Mouse (Mus musculus) granulocyte monocyte progenitor cell, adult 5-6 weeks (primary cell): ENCODE measurements around the gene Ascl1. TPM values are rescaled to one million over a fixed set of nuclear protein-coding genes. Genes with fewer than 3 reads are reported as not detected.

ENCODE experiments used
- ATAC-seq: replicated peaks from 2 replicates; pipeline ENCODE4 v1.8.0; 2016; ENCODE audit warnings: mild to moderate bottlenecking, moderate TSS enrichment, inconsistent platforms; ENCODE audit not compliant: poor library complexity, severe bottlenecking
- total RNA-seq, 2 experiments: library from RNA; stranded (forward) in 1 of 2; stranded (reverse) in 1 of 2; fragments of 200-712, 200-1000 nt in 1 of 2; fragments of >200 nt in 1 of 2; fragmentation: Nextera tagmentation in 1 of 2; gene quantifications; 2 replicates each; pipeline ENCODE4 v1.2.3; 2014 to 2017

Ascl1 gene
- total RNA-seq, 2 experiments from 2014 or later: not detected

DNA sequence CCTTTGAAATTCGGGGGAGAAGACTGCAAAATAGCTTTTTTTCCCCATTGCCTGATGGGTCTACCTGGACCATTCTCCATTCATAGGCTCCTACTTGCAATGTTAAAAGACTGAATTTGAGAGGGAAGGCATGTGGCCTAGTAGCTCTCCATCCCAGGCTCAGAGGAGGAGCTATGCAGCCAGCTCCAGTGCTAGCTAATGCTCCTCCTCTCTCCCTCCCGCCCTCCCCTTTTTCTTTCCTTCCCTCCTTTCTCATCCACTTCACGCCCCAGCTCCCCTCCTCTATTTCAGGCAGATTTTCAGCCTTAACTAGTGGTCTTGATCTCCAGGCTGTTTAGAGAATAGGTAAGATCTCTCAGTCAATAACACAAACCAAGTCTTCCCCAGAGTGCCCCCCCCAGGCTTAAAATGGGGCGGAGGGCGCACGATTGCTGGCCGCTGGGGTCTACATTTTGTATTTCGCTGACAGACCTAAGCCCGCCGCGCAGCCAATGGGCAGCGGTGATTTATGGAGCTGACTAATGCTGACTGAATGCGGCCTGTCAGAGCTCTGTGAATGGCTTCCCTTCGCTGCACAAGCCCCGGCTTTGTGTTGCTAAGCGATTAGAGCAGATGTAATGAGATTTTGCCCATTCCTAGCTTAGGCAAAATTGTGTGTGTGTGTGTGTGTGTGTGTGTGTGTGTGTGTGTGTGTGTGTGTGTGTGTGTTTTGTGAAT, 4.9 kb downstream of the Ascl1 start:
- no peak for ATAC-seq

DNA sequence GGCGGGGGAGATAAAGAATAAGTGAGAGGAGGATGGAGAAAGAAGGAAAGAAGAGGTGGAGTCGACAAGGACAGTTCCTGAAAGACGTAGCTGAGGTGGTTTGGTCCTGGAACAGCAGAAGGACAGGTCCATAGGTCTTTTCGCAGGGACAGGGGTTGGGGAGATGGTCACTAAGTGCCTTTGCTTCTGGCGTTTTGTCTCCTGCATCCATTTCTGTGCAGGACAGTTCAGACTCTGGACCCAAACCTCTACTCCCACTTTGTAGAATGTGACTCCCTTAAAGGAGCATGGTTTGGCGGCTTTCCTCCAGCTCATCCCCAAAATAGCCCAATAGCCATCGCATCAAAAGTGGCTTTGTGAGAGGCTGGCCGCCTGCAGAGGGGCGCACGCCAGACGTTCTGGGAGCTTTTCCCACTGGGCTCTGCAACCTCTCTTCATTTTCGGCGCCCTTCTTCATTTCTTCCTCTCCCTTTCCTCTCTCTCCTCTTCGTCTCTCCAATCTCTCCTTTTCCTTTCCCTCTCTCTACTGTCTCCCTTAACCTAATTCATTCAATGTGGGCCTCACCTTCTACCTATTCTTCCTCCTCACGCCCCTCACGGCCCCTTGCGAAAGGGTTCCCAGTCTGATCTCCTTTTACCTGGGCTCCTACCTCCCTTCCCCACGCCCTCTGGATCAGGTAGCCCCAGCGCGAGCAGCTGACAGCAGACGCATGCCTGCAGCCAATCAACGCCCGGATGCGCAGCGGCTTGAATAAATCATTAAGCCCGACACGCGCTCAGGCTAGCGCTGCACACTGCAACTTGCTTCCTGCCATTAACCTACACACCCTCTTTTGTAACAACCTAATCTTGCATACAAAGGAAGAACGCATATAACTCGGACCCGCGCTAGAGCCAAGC, 7.5 kb downstream of the Ascl1 start:
- ATAC-seq: no peak

DNA sequence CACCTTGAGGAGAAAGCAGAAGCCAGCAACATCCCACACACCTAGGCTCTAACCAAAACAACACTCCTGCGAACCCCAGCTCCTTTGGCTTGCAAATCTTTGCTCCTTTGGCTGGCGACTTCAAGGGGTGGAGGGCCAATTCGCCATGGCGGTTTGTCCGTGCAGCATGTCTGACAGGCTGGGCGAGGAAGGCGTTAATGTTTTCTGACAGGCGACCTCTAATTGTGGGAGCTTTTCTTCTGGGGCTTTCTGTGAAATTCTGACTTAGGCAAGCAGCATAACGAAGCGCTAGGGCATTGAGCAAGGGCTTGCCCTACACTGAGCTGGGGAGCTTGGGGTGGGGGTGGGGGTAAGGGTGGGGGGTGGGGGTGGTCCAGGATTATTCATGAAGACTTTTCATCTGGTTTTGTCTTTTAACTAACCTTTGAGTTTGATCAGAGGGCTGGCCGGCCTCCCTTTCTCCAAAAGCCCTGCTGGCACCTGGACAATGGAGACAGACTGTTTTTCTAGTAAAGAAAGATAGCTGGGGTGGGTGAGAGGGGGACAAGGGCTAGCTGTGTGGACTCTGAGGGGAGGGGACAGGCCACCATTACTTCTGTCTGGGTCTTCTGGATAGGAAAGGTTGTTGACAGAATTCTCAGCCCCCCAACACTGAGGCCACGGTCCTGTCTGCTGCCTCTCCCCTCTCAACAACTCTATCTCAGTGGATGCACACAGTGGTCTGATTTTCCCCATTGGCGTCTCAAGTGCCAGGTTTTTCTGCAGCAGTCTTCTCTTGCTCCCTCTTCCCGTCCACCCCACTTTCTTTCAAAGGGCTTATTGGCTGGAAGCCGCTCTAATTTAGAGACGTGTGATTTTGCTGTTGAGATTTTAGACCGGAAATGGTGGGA, 8.4 kb downstream of the Ascl1 start:
- ATAC-seq: no peak

DNA sequence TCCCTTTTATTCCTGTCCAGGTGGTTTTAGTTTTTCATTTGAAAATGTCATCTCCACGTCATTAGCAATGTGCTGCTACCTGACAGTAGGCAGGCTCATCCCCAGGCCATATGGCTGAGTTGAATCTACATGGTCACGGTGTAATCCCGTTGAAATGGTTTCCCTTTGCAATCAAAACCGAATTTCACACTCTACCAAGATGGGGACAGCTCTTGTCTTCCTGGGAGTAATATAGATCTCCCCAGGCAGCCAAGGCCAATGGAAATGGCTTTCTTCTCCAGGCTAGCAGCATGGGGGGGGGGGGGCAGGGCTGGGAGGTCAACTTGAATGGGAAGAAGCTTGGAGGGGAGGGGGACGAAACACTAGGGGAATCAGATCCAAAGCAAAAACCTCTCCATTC, 15.6 kb downstream of the Ascl1 start:
- ATAC-seq: no peak

DNA sequence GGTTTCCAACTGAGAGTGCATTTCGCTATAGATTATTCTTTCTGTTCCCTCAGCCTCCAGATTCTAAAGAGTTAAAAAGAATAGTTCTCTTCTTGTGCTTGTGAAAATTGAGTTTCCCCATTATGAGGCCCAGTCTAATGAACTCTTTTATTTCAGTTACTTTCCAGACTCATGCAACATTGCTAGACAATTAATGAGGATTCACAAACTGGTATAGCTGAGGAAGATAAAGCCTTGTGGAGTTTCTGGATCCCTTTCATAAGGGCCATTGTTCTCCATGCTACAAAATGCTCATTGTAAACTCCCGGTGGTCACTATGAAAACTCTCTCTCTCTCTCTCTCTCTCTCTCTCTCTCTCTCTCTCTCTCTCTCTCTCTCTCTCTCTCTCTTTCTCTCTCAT, 18.5 kb downstream of the Ascl1 start:
- no peak for ATAC-seq

DNA sequence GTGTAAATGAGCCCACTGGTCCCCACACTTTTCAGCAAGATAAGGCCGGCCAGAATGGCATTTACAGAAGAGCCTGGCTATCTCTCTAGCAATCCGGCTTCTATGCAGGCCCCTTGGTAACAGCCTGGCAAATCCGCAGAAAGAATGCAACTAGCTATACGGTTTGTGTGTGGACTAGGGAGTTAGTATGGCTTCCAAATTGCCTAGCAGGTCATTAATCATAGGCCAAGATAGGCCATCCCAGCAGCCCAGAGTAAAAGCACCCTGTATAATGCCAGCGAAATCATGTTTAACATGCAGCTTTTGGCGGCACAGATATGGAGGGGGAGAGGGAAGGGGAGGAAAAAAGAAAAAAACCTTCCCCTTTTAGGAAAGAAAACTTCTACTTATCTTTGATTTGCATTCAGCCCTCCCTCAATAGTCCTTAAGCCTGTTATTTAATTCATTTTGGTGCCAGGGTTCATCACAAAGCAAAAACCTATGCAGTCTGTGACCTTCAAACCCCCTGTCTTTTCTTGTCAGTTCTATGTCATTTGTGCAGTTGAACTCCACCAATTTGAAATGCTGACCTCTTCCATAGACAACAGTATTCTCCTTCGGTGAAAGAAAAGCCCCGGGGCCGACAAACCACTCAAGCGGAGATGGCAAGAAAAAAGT, 19.9 kb downstream of the Ascl1 start:
- no peak for ATAC-seq

DNA sequence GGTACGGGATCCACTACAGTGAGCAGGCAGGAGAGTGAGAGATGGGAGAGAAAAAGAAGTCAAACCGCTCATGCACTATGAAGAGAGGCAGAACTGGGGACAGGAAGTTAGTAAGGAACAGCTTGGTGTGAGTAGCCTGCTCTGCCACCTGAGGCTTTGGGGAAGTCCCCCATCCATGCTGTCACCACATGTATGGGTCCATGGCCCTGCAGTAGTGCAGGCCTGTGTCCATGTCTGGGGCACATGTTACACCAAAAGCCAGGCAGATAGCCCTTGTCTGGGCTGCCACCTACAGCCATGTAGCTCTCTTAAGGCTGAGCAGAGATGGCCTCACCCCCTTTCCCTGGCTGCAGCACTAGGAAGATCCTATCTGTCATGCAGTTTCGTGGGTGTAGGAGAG, 42.7 kb downstream of the Ascl1 start:
- no peak for ATAC-seq

DNA sequence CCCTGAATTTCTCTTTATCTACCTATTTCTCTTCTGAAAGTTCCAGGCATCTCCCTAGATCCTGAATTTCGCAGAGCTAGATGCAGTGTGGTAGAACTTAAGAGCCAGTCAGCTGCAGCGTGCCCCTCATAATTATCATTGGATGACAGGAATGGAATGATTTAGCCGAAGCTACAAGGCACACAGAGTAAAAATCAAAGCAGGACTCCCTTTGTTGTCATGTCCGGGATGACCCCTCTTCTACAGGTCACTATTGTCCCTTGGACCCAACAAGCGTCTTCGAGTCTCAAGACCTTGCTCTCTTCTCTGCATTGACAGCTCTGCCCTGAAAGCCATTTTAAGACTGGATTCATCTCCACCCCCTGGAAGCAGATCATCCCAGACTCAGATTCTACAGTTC, 44.1 kb downstream of the Ascl1 start:
- ATAC-seq: no peak

DNA sequence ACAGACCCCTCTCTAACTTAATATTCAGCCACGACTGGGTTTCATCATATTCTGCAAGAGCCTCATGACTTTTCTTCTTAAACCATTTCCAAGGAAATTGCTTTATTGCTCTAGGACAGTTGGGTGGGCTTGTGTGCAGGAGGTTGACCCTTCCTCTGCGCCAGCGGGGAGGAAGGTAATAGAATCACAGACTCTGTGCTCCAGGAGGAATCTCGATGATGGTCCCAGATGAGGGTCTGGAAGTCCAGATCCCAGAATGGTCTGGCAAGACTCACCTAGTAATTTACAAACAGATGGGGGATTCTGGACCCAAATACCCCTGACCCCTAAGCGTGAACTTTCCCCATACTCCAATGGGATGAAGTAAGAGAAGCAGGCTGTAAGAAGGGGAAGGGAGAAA, 45.2 kb downstream of the Ascl1 start:
- ATAC-seq: no peak

DNA sequence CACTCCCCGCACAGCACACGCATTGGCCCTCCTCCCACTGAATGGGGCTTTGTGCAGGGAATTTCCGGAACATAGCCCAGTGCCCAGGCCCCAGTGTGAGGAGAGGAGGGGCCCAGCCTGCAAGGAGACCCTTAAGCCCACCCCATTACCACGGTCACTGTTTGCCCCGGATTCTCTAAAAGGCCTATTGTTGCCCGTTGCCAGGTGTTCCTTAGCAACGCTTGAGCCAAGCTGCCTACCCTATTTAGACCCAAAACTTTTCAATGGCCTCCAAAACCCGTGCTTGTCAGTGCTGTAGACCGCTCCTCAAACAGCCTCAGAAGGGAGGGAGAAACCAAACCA, 45.7 kb downstream of the Ascl1 start:
- ATAC-seq: no peak

DNA sequence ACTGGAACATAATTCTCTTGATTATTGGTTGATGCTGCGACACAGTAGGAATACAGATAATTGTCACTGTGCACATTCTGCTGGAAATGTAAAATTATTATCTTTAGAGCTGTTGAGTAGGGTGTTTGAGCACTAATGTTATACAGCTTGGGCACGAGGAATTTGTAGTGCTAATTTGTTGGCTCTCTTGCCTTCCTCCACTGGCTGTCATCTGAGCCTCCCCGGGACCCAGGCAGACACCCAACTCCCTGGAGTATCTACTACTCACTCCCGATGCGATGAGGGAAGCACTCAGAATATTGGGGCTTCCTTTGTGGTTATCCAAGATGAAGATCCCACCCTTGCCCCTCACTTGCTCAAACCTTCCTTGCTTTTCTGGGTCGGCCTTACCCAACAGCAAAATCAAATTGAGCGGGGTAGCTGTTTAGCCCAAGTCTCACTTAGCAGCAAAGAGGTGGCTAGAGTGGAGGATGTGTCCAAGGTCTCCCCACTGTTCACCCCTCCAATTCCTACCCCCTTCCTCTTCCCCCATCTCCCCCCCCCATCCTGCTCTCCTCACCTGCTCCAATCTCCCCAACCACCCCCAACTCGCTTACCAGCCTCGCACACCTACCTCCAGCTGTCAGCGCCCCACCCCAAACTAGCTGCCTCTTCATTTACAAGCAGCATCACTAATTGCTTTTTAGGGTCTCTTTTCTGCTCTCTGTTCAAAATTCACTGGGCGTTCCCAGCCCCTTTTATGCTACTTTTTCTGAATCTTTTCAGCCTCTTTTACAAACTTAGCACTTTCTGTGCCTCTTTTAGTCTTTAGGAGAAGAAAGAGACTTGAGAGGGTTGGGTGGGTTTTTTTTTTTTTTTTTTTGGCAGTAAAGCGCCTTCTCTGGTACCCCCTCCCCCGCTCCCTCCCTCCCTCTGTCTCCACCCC, 46.4 kb downstream of the Ascl1 start:
- ATAC-seq: no peak

DNA sequence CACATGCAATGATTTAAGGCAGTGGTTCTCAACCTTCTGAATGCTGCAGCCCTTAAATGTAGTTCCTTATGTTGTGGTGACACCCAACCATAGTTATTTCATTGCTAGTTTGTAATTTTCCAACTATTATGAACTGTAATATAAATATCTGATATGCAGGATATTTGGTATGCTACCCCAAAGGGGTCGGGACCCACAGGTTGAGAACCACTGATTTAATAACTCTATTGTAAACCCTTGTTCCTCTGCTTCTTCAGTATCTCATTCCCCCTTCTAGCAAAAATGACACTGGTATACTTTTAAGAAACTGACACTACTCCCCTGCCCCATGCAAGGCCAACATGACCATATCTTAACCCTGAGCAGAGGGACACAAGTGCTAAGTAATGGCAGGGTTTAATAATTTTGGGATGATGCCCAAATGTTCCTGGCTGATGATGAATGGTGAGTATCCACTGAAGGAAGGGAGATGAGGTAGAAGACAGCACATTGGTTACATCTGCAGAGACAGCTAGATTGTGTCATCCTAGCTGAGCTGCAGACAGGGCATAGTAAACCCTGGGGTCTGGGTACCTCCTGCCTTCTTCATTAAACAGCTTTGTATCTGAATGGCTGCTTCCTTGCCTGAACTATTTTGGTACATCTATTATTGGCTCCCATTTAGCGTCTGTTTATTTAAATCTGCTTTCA, 47.2 kb downstream of the Ascl1 start:
- ATAC-seq: no peak

Other genes starting within 250 kb of the Ascl1 start
- gene Pah, start 28.1 kb upstream of the Ascl1 start, total RNA-seq (2014; fragmentation: Nextera tagmentation): not detected in 2 replicates
- not detected in 2 replicates for gene Pah, start 28.1 kb upstream of the Ascl1 start, total RNA-seq (2017)